Mouse (Mus musculus) heart, postnatal 0 days (tissue): ENCODE measurements around the gene Trip11. TPM values are rescaled to one million over a fixed set of nuclear protein-coding genes. Genes with fewer than 3 reads are reported as not detected.

Experiments
- ATAC-seq: fragments of 200-750 bp; cut with Nextera tagmentation; 2 replicates; pipeline ENCODE4 v1.8.0; 2017; ENCODE audit warnings: low read depth, moderate number of reproducible peaks, moderate library complexity; ENCODE audit not compliant: insufficient read depth
- DNase-seq: peaks from one replicate; pipeline ENCODE4 v3.0.0-alpha.2; 2016; ENCODE audit warnings: low spot score
- H3K27ac ChIP-seq: fragments of 300-500 bp; sonication (generic); 2 replicates; pipeline ENCODE4 v1.5.1; 2014; ENCODE audit warnings: low read depth, mild to moderate bottlenecking
- H3K27me3 ChIP-seq: fragments of 300-500 bp; sonication (generic); 2 replicates; pipeline ENCODE4 v1.6.1; 2014; ENCODE audit warnings: low read length, mixed read lengths; ENCODE audit not compliant: control insufficient read depth, insufficient read depth
- H3K36me3 ChIP-seq: fragments of 300-500 bp; sonication (generic); replicated peaks from 2 replicates; pipeline ENCODE4 v1.6.1; 2014; ENCODE audit warnings: low read length, mixed read lengths; ENCODE audit not compliant: control insufficient read depth, insufficient read depth
- H3K4me1 ChIP-seq: fragments of 300-500 bp; sonication (generic); 2 replicates; pipeline ENCODE4 v1.6.1; 2014; ENCODE audit warnings: antibody characterized with exemption; ENCODE audit not compliant: control insufficient read depth, insufficient read depth
- H3K4me2 ChIP-seq: fragments of 300-500 bp; sonication (generic); 2 replicates; pipeline ENCODE4 v1.6.1; 2014; ENCODE audit warnings: low read depth, mild to moderate bottlenecking, low read length, moderate library complexity
- H3K4me3 ChIP-seq: fragments of 300-500 bp; sonication (generic); 2 replicates; pipeline ENCODE4 v1.5.1; 2014; ENCODE audit warnings: low read depth, low read length
- H3K9ac ChIP-seq: fragments of 300-500 bp; sonication (generic); replicated peaks from 2 replicates; pipeline ENCODE4 v1.6.1; 2014; ENCODE audit warnings: low read depth, low read length, mixed read lengths
- H3K9me3 ChIP-seq: fragments of 300-500 bp; sonication (generic); replicated peaks from 2 replicates; pipeline ENCODE4 v1.6.1; 2016; ENCODE audit warnings: low read length; ENCODE audit not compliant: control insufficient read depth
- CTCF ChIP-seq: IDR thresholded peaks from 2 replicates; pipeline ENCODE4 v1.5.1; 2016; ENCODE audit warnings: antibody characterized with exemption, control low read depth, low read depth
- EP300 ChIP-seq: IDR thresholded peaks from 2 replicates; pipeline ENCODE4 v1.6.1; 2016; ENCODE audit warnings: antibody characterized with exemption, low read depth
- WGBS: fragments of 180-500 bp; shearing (Covaris S2); extraction: QIAGEN DNeasy Blood & Tissue Kit; methylation state at CpG from one replicate; pipeline ENCODE4 v1.1.7; 2014; 5-methylcytosine and 5-hydroxymethylcytosine counted together
- polyA plus RNA-seq: library from polyadenylated mRNA; unstranded; fragments of >200 nt; fragmentation: Nextera tagmentation; extraction: Ambion mirVana; gene quantifications from 2 replicates; pipeline ENCODE4 v1.2.1, GENCODE M21; 2015
- total RNA-seq: library from RNA; depleted of rRNA; stranded (reverse); fragments of >200 nt; gene quantifications from 2 replicates; pipeline ENCODE4 v1.2.3, GENCODE M21; 2014; ENCODE audit warnings: low replicate concordance; rRNA removed

Trip11 gene
- total and polyA plus RNA-seq, 2 experiments from 2014 or later: 20.7 to 23.4 TPM

DNA sequence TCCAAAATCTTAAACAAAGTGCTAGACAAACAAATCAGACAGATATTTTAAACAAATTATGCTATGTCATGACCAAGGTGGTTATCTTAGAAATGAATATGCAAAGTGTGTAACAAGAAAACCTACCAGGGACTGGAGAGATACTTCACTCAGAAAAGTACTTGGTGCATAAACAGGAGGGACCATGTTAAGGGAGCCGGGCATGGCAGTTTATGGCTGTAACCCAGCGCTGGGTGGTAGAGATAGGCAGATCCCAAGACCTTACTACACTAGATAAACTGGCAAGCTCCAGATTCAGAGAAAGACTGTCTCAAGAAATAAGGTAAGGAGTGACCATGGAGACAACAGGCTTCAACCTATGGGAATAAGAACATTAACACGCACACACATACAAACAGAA is 123.3 kb downstream of the Trip11 start:
- ATAC-seq (no peak), DNase-seq (no peak)
- no peak overlapping the region for H3K9ac ChIP-seq
- no peak overlapping the region for H3K27ac ChIP-seq
- H3K4me3 ChIP-seq: no peak overlapping the region
- H3K9me3 ChIP-seq: 0 out of 2 replicates have a peak, but pooled peaks cover 2% of the 10 kb centered on the region
- 74% methylated on average over 3 of the region's 3 CpGs for WGBS
- TF ChIP-seq CTCF: no peak
- no peaks in the 10 kb centered on the region for H3K4me1 ChIP-seq
- no peak overlapping the region for H3K4me2 ChIP-seq
- H3K27me3 ChIP-seq: no peaks in the 10 kb centered on the region
- no peaks in the 10 kb centered on the region for H3K36me3 ChIP-seq

GRCm38 (mm10) chr12:101789250-101789649 is 123.8 kb downstream of the Trip11 start:
- Histone ChIP-seq H3K36me3 (no peaks in the 10 kb centered on the region), H3K27ac (no peak overlapping the region), H3K4me3 (no peak overlapping the region), H3K4me1 (no peaks in the 10 kb centered on the region), H3K27me3 (no peaks in the 10 kb centered on the region), H3K9ac (no peak overlapping the region), H3K9me3 (0 out of 2 replicates have a peak, but pooled peaks cover 2% of the 10 kb centered on the region), H3K4me2 (no peak overlapping the region)
- 66% methylated on average over 3 of the region's 3 CpGs for WGBS
- TF ChIP-seq CTCF: no peak
- no peak for TF ChIP-seq EP300
- ATAC-seq (no peak), DNase-seq (no peak)

Other genes starting within 250 kb of the Trip11 start
- 0.89 and 0.99 TPM in 2 replicates for gene Tc2n, start 194.7 kb downstream of the Trip11 start, total RNA-seq
- 0.31 and 0.33 TPM in 2 replicates for gene Tc2n, start 194.7 kb downstream of the Trip11 start, polyA plus RNA-seq
- 35.9 and 38.4 TPM in 2 replicates for gene Fbln5, start 94.2 kb downstream of the Trip11 start, total RNA-seq
- gene Fbln5, start 94.2 kb downstream of the Trip11 start, polyA plus RNA-seq: 56.0 and 61.6 TPM in 2 replicates
- 8.4 and 15.8 TPM in 2 replicates for gene Atxn3, start 45.0 kb upstream of the Trip11 start, total RNA-seq
- 6.8 and 7.2 TPM in 2 replicates for gene Atxn3, start 45.0 kb upstream of the Trip11 start, polyA plus RNA-seq
- gene Cpsf2, start 62.7 kb upstream of the Trip11 start, total RNA-seq: 12.2 and 12.4 TPM in 2 replicates
- 13.6 and 15.3 TPM in 2 replicates for gene Cpsf2, start 62.7 kb upstream of the Trip11 start, polyA plus RNA-seq
- 0.99 and 4.0 TPM in 2 replicates for gene Slc24a4, start 215.5 kb upstream of the Trip11 start, total RNA-seq
- 2.2 and 2.3 TPM in 2 replicates for gene Slc24a4, start 215.5 kb upstream of the Trip11 start, polyA plus RNA-seq